Mouse (Mus musculus) frontal cortex, postnatal 25 days (tissue): Measurements from ENCODE around the gene Plekho2.

ENCODE experiments used
- DNase-seq, 2 experiments: peaks; one replicate each; pipeline ENCODE4 v3.0.0; 2022; ENCODE audit warnings: low spot score in 2 of 2

The Plekho2 gene

DNA sequence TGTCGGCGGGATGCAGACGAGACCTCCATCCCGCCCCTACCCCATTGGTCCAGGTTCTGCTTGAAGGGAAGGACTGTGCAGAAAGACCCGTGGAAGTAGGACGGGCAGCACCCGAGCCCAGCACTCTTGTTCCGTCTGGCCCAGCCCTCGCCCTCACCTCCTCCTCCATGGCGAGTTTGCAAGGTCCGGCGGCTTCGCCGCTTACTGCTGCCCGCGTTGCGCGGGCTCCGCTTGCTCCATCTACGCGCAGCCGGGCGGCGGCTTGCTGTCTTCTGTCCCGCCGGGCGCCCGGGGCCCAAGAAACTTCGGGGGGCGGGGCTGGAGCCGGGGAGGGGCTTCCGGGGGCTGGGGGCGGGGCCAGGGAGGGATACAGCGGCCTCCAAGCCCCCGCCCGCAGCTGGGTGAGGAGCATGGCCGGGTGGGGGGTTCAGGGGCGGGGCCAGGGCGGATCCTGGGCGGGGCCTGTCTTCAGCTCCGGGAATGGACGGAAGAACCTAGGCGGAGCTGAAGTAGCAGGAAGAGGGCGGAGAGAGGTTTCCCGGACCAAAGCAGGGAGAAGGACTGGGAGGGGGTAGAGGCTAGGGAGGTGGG, at the start of gene Plekho2:
Gene Plekho2, minus strand, starts transcription at position 260 of the 591 bp plus-strand sequence.
- DNase-seq: peak; percentile 47 to 66

DNA sequence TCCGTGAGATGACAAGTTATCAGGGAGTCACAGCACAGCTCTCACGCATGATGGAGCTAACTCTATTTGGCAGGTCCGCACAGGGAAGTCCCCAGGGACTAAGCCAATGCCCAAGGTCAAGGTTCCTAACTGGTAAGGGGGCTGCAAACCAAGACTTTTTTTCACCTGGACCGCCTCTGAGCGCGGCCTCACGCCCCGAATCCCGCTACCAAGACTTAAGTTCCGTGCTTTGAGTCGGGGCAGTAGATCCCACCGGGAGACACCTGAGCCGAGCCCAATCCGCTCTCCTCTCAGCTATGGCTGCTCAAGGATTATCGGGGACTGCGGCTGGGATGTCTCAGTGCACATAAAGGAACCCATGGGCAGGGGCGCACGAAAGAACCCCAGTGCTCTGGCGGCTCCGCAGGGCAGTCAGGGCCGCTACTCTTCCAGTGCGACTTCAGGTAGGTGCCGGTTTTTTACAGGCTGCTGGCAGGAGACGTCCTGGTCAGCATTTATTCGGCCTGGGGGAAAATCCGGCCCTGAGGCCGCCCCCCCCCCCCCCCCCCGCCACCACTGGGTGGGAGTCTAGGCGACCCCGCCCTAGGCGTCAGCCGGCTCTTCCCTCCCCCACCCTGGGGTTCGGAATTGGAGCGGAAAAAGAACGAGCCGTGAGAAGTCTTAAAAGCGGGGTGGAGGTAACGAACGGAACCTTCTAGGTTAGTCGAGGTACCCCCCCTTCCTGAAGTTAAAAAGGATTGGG, 49.4 kb upstream of the Plekho2 start, which contains the start of gene Rbpms2:
Gene Rbpms2, plus strand, starts transcription at position 624 of the 742 bp plus-strand sequence.
- no peak for DNase-seq

- DNase-seq: no peak
Measured at GRCm38 (mm10) chr9:65624266-65624665, 44.4 kb upstream of the Plekho2 start.

DNA sequence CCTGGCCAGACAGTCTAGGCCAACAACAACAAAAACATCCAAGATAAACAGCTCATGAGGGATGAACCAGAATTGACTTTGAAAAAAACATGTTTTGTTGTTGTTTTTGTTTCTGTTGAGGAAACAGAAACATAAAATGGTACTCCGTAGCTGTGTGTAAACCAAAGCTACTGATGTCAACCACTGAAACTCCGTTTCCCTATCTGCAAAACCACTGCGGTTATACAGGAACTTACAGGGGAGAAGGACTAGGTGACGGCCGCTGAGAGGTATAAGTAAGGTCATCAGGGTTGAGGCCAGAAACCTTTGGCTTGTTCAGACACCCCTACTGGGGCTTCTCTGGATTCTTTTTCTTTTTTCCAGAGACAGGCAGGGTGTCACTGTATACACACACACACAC, 43.0 kb upstream of the Plekho2 start:
- DNase-seq: no peak

GRCm38 (mm10) chr9:65621666-65622065, 41.8 kb upstream of the Plekho2 start:
- no peak for DNase-seq

- no peak for DNase-seq
Measured at GRCm38 (mm10) chr9:65621196-65621595, 41.4 kb upstream of the Plekho2 start.

DNA sequence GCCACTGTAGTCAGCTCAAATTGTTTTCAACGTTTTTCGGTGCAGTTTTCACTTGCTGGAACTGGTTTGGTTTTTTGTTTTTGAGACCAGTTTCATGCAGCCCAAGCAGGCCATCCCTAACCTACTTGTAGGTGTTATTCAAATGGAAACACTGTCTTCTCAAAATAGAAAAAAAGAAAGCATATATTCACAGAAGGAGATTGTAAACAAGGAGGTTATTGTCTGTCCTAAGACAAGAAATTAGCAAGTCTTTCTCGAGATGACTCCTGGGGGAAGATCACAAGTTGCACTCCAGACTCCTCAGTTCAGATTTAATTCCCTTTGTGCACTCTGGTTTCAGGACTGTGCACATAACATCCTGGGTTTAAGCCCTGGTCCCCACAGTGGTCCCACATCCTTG, 39.5 kb upstream of the Plekho2 start:
- DNase-seq: no peak

DNA sequence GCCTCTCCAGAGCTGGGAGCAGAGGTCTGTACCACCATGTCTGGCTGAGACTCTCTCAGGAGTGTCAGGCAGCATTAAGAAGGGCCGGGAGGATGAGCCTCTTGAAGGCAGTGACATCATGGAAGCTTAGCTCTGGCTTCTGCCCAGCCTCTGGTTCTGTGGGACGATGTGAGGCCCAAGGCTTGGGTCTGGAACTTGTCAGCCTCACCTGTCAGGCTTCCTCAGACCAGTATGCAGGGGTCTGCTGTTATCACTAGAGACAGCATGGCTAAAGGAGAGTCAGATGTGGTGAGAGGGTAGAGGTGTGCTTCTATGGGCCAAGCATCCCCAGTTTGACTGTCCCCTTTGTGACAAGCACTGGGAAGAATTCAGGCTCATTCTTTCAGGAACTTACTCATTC, 33.3 kb upstream of the Plekho2 start:
- DNase-seq: no peak

DNA sequence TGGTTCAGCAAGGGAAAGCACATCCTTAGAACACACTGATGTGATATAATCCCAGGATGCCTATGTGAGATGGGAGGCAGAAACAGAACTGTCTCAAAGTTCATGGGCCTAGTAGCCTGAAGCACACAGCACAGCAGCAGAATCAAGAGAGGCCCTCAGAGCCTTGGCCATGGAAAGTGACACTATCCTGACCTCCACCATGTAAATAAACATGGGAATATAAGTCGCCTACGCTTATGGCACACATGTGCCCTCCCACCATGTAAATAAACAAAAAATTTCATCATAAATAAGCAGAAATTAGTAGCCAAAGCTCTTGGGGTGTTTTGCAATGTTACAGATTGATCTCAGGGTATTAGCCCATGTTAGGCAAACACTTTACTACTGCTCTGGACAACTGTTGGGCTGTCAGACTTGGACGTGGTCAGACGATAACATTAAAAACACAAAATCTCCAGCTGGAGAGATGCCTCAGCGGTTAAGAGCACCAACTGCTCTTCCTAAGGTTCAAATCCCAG, 32.2 kb upstream of the Plekho2 start:
- no peak for DNase-seq

GRCm38 (mm10) chr9:65607120-65607519, 27.3 kb upstream of the Plekho2 start:
- DNase-seq: no peak

DNA sequence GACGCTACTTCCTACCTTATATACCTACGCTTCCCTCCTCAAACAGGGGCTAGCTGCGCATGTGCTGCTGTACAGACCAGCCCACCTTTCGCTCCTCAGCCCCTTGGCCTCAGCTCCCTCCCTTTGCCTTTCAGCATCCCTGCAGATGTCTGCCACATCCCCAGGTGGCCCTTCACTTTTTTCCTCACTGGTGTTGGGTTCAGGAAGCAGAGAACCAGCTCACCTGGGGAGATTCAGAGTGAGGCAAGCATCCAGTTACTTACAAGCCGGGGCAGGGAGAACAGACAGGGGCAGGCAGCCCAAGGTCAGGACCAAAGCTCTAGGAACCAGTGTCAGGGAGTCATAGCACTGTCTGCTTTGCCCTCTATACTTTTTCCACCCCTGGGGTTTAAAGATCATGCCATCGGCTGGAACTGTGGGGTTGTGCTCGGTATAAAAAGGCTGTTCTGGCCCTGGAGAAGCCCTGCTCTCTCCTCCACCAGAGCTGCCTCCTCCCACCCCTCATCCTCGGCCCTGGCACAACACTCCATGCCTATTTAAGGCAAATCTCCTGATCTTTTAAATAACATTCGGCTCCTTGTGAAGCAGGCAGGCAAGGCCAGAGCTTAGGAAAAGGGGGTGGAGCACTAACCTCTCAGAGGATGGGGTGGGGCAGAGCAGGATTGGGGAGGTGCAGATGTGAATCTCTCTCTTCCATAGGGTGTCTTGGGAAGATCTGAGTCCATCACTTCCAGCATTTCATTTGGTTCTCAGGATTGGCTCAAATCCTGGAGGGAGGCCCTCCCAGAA, 26.7 kb upstream of the Plekho2 start:
- DNase-seq: no peak

GRCm38 (mm10) chr9:65605471-65606136, 25.8 kb upstream of the Plekho2 start:
- DNase-seq: peak; percentile 20 to 38

GRCm38 (mm10) chr9:65603401-65604102, 23.7 kb upstream of the Plekho2 start:
- DNase-seq: no peak

DNA sequence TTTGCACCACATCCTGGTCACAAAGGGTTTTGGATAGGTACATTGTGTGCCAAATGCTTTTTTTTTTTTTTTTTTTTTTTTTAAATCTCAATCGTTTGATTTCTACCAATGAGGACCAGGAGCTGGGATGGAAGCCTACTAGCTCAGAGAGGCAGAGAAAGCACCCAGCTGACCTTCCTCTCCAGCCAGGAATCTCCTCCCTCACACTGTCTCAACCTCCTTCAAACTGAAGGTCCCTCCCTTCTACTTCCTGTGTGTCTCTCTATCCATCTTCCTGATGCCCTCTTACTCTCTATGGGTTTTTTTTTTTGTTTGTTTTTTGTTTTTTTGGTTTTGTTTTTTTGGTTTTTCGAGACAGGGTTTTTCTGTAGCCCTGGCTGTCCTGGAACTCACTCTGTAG, 21.1 kb upstream of the Plekho2 start:
- DNase-seq: no peak

- no peak for DNase-seq
Measured at GRCm38 (mm10) chr9:65598765-65599249, 19.0 kb upstream of the Plekho2 start.

GRCm38 (mm10) chr9:65593596-65593995, 13.8 kb upstream of the Plekho2 start:
- no peak for DNase-seq

- no peak for DNase-seq
Measured at GRCm38 (mm10) chr9:65592721-65593120, 12.9 kb upstream of the Plekho2 start.

GRCm38 (mm10) chr9:65589091-65589490, 9.3 kb upstream of the Plekho2 start:
- DNase-seq: no peak

- no peak for DNase-seq
Measured at GRCm38 (mm10) chr9:65587573-65588358, 7.9 kb upstream of the Plekho2 start.

GRCm38 (mm10) chr9:65587270-65587572, 7.4 kb upstream of the Plekho2 start:
- DNase-seq: no peak
